Mouse (Mus musculus) heart, postnatal 0 days (tissue): ENCODE measurements around the gene Prm2.

Experiments
- CTCF ChIP-seq: IDR thresholded peaks from 2 replicates; pipeline ENCODE4 v1.5.1; 2016; ENCODE audit warnings: antibody characterized with exemption, control low read depth, low read depth
- EP300 ChIP-seq: IDR thresholded peaks from 2 replicates; pipeline ENCODE4 v1.6.1; 2016; ENCODE audit warnings: antibody characterized with exemption, low read depth

DNA sequence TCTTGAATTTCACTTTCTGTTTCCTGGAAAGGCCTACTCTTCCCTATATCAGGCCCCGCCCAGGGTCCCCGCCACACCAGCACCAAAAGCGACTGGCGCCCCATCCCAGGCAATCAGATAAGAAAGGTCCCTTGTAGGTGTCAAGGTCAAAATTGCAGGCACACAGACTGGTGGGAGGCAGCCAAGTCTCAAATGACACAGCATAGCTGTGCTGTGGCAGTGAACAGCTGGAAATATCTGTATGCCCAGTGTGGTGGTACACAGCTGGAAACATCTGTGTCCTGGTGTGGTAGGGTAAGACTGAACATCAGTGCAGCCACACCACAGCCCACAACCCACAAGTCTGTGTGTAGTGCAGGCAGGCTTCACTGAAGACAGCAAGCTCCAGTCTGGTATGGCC is 18.9 kb upstream of the Prm2 start:
- no peak for TF ChIP-seq EP300
- TF ChIP-seq CTCF: no peak
